Mouse (Mus musculus): ENCODE results near the gene Dcaf8. TPM values are rescaled to one million over a fixed set of nuclear protein-coding genes. Genes with fewer than 3 reads are reported as not detected.
A peak's percentile ranks its signal among the peaks of the same experiment; 100 is the strongest.
"Not testable (repeated sequence)": the region's sequence is repeated elsewhere in the genome, so short reads cannot be mapped to it uniquely, and the experiment has no call there.

The Dcaf8 gene
- total RNA-seq, 2 experiments from 2014 or later, result 132 to 146 TPM

GRCm38 (mm10) chr1:172219451-172220406 lies 71.8 kb downstream of the Dcaf8 start, which contains the start of gene Casq1:
Gene Casq1 (minus strand): TSS chr1:172219868.
- peak; percentile 51 for DNase-seq

GRCm38 (mm10) chr1:172220414-172220813 lies 72.5 kb downstream of the Dcaf8 start:
- peak; percentile 76 for DNase-seq

- DNase-seq, result peak; percentile 44
These were observed 73.6 kb downstream of the Dcaf8 start for GRCm38 (mm10) chr1:172221297-172222063.

GRCm38 (mm10) chr1:172228209-172228608 lies 80.3 kb downstream of the Dcaf8 start:
- no peak for DNase-seq

DNA sequence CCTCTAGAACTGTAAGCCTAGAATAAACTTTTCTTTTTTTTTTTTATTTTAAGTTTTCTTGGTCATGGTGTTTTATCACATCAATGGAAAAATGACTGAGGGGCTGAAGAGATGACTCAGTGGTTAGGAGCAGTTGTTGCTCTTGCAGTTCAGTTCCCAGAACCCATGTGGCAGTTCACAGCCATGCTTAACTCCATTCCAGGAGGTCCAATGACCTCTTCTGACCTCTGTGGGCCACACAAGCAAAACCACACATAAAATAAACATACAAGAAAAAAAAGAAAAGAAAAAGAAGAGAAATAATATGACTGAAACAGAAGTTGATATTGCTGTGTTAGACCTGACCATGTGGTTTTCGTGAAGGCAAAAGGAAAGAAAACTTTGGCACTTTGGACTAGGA lies 81.3 kb downstream of the Dcaf8 start:
- no peak for DNase-seq

DNA sequence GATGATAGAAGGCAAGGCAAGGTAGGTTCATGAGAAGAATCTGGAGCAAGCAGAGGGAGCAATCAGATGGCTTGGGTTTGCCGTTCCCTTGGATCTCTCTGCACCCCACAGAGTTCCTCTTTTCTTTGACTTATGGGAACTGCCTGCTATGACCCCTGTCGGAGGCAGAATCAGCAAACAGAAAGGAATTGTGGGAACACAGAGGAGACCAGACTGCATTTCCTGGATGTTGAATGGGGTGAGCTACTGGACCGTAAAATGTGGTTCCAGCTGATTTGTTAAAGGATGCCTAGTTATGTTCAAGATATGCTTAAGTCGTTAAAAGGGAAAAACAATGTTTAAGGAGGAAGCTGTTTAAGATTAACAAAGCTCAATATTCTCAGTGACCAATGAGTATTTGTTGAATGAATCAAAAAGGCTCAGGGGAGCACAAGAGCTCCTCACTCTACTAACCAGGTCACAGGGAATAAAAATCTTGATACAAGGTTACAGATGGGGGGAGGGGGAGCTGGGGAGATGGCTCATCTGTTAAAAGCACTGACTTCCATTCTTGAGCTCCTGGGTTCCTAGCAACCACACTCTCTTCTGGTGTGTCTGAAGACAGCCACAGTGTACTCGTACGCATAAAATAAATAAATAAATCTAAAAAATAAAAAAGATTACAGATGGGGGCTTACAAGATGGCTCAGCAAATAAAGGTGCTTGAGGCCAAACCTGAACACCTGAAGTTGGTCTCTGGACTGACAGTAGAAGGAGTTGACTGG lies 93.2 kb downstream of the Dcaf8 start:
- no peak for DNase-seq

DNA sequence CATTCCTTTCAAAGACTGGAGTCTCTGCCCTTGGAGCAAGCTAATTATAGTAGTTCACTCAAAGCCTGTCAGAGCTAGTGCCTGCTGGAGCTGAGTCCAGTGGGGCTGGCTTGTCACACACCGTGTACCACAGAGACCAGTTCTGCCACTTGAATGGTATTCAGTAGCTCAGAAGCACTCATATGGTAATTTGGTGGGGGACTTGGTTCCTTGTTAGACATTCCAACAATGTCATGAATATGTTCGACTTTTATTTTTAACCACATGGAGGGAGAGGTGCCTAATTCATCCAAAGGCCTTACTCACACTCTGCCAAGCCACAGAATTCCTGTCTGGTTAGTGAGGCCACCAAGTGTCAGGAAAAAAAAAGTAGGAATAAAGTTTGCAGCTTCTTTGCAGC lies 94.5 kb downstream of the Dcaf8 start:
- peak; percentile 30 for DNase-seq

GRCm38 (mm10) chr1:172243547-172244205 lies 95.8 kb downstream of the Dcaf8 start:
- DNase-seq, result peak; percentile 65

- not testable (repeated sequence) for DNase-seq
These were observed 96.8 kb downstream of the Dcaf8 start for GRCm38 (mm10) chr1:172244645-172245044.

Other genes starting within 250 kb of the Dcaf8 start
- under 1 TPM; 0.23 to 0.63 TPM for gene Slamf6, start 230.6 kb upstream of the Dcaf8 start, total RNA-seq (2021)
- gene Vangl2, start 119.6 kb upstream of the Dcaf8 start, total RNA-seq (2021), result 1 to 10 TPM; 5.2 to 7.0 TPM
- not detected for gene Nhlh1, start 90.5 kb upstream of the Dcaf8 start, total RNA-seq (2021)
- gene Copa, start 65.6 kb upstream of the Dcaf8 start, total RNA-seq (2021), result 100 to 1,000 TPM in 1 of 2 experiments, 10 to 100 TPM in 1; 97.9 to 117 TPM
- 10 to 100 TPM; 43.2 to 47.5 TPM for gene Ncstn, start 65.3 kb upstream of the Dcaf8 start, total RNA-seq (2021)
- 100 to 1,000 TPM; 104 to 106 TPM for gene Pex19, start 21.3 kb upstream of the Dcaf8 start, total RNA-seq (2021)
- gene Pea15a, start 58.7 kb downstream of the Dcaf8 start, total RNA-seq (2021), result 10 to 100 TPM; 72.5 to 82.1 TPM
- 1,000 to 10,000 TPM; 4,961 to 5,359 TPM for gene Casq1, start 71.8 kb downstream of the Dcaf8 start, total RNA-seq (2021)
- gene Atp1a4, start 110.3 kb downstream of the Dcaf8 start, total RNA-seq (2021), result under 1 TPM; 0.61 to 0.66 TPM
- gene Igsf8, start 113.6 kb downstream of the Dcaf8 start, total RNA-seq (2021), result 10 to 100 TPM; 15.4 to 19.1 TPM
- gene Atp1a2, start 150.0 kb downstream of the Dcaf8 start, total RNA-seq (2021), result 100 to 1,000 TPM; 695 to 761 TPM
- gene Kcnj9, start 181.2 kb downstream of the Dcaf8 start, total RNA-seq (2021), result under 1 TPM; 0.07 to 0.14 TPM
- gene Kcnj10, start 193.1 kb downstream of the Dcaf8 start, total RNA-seq (2021), result 1 to 10 TPM in 1 of 2 experiments, under 1 TPM in 1; 0.87 to 1.2 TPM
- gene Pigm, start 228.5 kb downstream of the Dcaf8 start, total RNA-seq (2021), result 1 to 10 TPM; 5.6 to 6.9 TPM